Comparison of ENCODE assay signal across 8 mouse cellular contexts in the genomic region with DNA sequence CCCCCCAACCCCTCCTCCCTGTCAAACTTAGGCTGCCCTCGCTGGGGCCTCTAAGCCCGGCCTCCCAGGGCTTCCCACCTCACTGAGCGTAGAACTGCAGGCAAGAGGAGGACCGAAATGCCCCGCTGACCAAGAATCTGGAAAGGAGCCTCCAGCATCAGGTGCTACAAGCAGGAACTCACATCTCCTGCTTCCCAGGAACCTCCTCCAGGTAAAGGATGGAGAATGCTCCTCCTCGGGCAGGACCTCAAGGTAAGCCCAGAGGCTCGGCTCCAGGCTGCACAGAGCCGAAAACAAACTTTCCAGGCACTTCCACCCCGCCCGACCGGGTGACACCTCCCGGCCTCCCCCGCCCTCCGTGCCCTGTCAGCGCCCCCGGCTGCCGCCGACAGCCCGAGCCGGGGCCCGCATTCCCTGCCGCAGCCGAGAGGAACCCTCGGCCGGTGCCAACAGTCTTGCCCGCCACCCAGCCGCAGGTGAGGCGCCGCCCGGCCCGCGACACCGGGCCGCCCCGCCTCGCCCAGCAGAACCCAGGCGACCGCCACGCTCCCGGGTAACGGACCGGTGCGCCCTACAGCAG. TPM values are rescaled to one million over a fixed set of nuclear protein-coding genes. Genes with fewer than 3 reads are reported as not detected.
DNase-seq lines count a peak whose midpoint lies in the region; ATAC-seq and TF ChIP-seq lines count a peak whose summit lies in the region.

No protein-coding gene starts in this region.

- H3K27me3 ChIP-seq in midbrain, embryonic 13.5 days, result no peaks in the 10 kb centered on the region

- peak; percentile 49 to 50 for DNase-seq in right cerebral cortex, postnatal 10 days (ENCODE audit: low spot score in 2 of 2)
- no peak for DNase-seq in right cerebral cortex, postnatal 25 days
- DNase-seq in brain, embryonic 14.5 days (ENCODE audit: low read depth), result peak; percentile 16
- peak; percentile 29 for DNase-seq in gastrocnemius, postnatal 10 days
- peak; percentile 66 for DNase-seq in kidney, postnatal 14 days
- peak; percentile 47 to 53 for DNase-seq in thymus, postnatal 10 days (ENCODE audit: low spot score in 2 of 2)
- no peak for DNase-seq in layer of hippocampus, adult 8-10 months (ENCODE audit: low spot score in 2 of 2)

- WGBS in midbrain, embryonic 13.5 days, result under 1% methylated on average over 37 of the region's 43 CpGs

- no peaks in the 10 kb centered on the region for H3K36me3 ChIP-seq in midbrain, embryonic 13.5 days

- H3K4me2 ChIP-seq in midbrain, embryonic 13.5 days (replicated peaks), result peak overlapping the region; percentile 98

- peak; percentile 7 for ATAC-seq in midbrain, embryonic 13.5 days

- peak overlapping the region; percentile 98 for H3K4me3 ChIP-seq in midbrain, embryonic 13.5 days (replicated peaks)

- TF ChIP-seq POLR2A in brain, embryonic 14.5 days (IDR thresholded peaks at IDR 0.05; ENCODE audit: borderline replicate concordance, extremely low read depth, insufficient read depth, insufficient read length, poor library complexity, severe bottlenecking), result no peak

- no peaks in the 10 kb centered on the region for H3K9me3 ChIP-seq in midbrain, embryonic 13.5 days

- TF ChIP-seq CTCF in brain, embryonic 14.5 days (IDR thresholded peaks at IDR 0.05; ENCODE audit: borderline replicate concordance, extremely low read depth, insufficient read depth, insufficient read length), result no peak

- H3K4me1 ChIP-seq in midbrain, embryonic 13.5 days (replicated peaks), result peaks cover 40% of the 10 kb centered on the region

- H3K9ac ChIP-seq in midbrain, embryonic 13.5 days (replicated peaks), result peak overlapping the region; percentile 96

- H3K27ac ChIP-seq in midbrain, embryonic 13.5 days, result peak overlapping the region; percentile 82

RNA-seq across cellular contexts. Expression of gene Pdpk1, which starts 9.8 kb away (rescaled TPM):
- polyA plus RNA-seq in brain, embryonic 14.5 days (2012; rRNA removed), result 28.2 and 37.3 TPM in 2 replicates
- total RNA-seq in gastrocnemius, postnatal 10 days (2021), result 10 to 100 TPM; 44.2 to 47.0 TPM
- 63.1 and 67.9 TPM in 2 replicates for polyA plus RNA-seq in midbrain, embryonic 13.5 days (2015; fragmentation: Nextera tagmentation; extraction: Ambion mirVana)
- 100 to 1,000 TPM in 3 of 4 experiments, 10 to 100 TPM in 1; 95.3 to 124 (median 108) TPM for total RNA-seq in layer of hippocampus, adult 8-10 months (2022)

RNA-seq across cellular contexts. Expression of gene Amdhd2, which starts 22.6 kb away (rescaled TPM):
- 37.2 and 40.7 TPM in 2 replicates for polyA plus RNA-seq in brain, embryonic 14.5 days (2012; rRNA removed)
- total RNA-seq in gastrocnemius, postnatal 10 days (2021), result 10 to 100 TPM; 12.0 to 16.6 TPM
- polyA plus RNA-seq in midbrain, embryonic 13.5 days (2015; fragmentation: Nextera tagmentation; extraction: Ambion mirVana), result 32.9 and 35.6 TPM in 2 replicates
- 10 to 100 TPM; 35.7 to 55.8 (median 40.5) TPM for total RNA-seq in layer of hippocampus, adult 8-10 months (2022)

RNA-seq across cellular contexts. Expression of gene Atp6v0c, which starts 28.6 kb away (rescaled TPM):
- polyA plus RNA-seq in brain, embryonic 14.5 days (2012; rRNA removed), result 1,361 and 1,487 TPM in 2 replicates
- 100 to 1,000 TPM; 180 to 191 TPM for total RNA-seq in gastrocnemius, postnatal 10 days (2021)
- polyA plus RNA-seq in midbrain, embryonic 13.5 days (2015; fragmentation: Nextera tagmentation; extraction: Ambion mirVana), result 843 and 851 TPM in 2 replicates
- total RNA-seq in layer of hippocampus, adult 8-10 months (2022), result 1,000 to 10,000 TPM in 3 of 4 experiments, 100 to 1,000 TPM in 1; 996 to 1,139 (median 1,074) TPM

Comparison
In these comparisons a context has a peak if more than half of its experiments do, and no peak if none do; other contexts are left out.
1. DNase-seq: peak in right cerebral cortex, postnatal 10 days (2 of 2), brain, embryonic 14.5 days (single experiment), gastrocnemius, postnatal 10 days (single experiment), kidney, postnatal 14 days (single experiment) and thymus, postnatal 10 days (2 of 2); none in right cerebral cortex, postnatal 25 days (single experiment) and layer of hippocampus, adult 8-10 months (0 of 2).
2. RNA of gene Atp6v0c, which starts 28.6 kb away (total RNA-seq): 996 to 1,139 TPM in layer of hippocampus, adult 8-10 months; 180 to 191 TPM in gastrocnemius, postnatal 10 days; every median in the first group is over 4 times any median in the second.